Mouse (Mus musculus) layer of hippocampus, postnatal 10 days (tissue): ENCODE measurements around the gene Dync1i1. TPM values are rescaled to one million over a fixed set of nuclear protein-coding genes. Genes with fewer than 3 reads are reported as not detected.

Experiments
- DNase-seq, 2 experiments: peaks; one replicate each; pipeline ENCODE4 v3.0.0; 2021; ENCODE audit warnings: low spot score in 2 of 2
- total RNA-seq, 2 experiments: library from RNA; stranded (reverse); gene quantifications; 2 replicates each; pipeline ENCODE4 v1.2.3; 2021

Gene Dync1i1
- total RNA-seq, 2 experiments from 2014 or later: 140 to 152 TPM

- no peak for DNase-seq
These were observed 321.4 kb downstream of the Dync1i1 start for GRCm38 (mm10) chr6:6046729-6047424.

DNA sequence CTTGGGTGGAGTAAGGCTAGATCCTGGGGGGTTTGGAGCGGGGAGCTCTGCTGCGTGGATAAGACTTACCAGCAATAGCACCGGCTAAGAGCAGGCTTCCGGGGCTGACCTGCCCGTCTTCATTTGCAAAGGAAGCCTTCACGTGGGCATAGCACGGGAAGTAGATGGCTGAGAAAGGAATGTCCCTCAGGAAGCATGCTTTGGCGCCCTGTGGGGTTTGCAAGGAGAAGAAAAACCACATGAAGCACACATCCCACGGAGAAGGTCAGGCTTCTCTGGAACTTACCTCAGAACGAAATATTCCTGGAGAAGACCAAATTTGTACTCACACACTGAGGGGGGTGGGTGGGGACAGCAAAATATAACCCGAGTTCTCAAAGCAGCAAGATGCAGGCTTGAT, 327.3 kb downstream of the Dync1i1 start:
- DNase-seq: no peak

GRCm38 (mm10) chr6:6053946-6054345, 328.5 kb downstream of the Dync1i1 start:
- no peak for DNase-seq

DNA sequence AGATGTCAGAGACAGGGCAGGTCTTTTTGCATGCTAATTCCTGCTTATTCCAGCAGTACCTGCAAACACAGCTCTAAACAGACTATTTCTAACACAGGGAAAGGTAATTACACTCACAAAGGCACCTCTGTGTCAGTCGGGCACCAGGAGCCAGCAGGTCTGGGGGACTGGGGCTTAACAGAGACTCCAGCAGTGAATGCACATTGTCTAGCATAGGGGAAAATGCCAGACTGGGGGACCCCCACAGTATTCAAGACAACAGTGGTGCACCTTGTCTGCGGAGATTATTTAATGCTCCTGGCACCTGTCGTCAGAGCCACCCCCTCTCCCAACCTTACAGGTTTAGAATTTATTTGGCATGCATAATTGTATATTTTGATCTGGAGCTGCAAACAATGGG, 333.1 kb downstream of the Dync1i1 start:
- DNase-seq: no peak

DNA sequence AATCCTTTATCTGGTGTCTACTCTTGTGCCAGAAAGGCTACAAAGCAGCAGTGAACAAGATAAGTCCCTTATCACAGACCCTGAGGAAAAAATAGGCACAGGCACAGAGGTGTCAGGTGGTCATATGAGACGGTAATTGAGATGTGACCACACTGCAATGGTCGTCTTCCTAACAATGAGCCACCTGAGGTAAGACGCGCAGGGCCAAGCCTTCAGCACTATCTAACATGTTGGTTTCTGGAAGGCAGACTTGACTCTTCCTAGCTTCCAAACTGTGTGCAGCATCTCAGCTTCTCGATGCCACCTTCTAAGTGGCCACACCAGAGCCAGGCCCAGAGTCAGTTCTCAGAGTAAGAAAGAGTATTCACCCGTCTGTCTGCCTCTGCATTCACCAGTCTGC, 341.8 kb downstream of the Dync1i1 start:
- no peak for DNase-seq

GRCm38 (mm10) chr6:6070015-6070414, 344.6 kb downstream of the Dync1i1 start:
- no peak for DNase-seq

DNA sequence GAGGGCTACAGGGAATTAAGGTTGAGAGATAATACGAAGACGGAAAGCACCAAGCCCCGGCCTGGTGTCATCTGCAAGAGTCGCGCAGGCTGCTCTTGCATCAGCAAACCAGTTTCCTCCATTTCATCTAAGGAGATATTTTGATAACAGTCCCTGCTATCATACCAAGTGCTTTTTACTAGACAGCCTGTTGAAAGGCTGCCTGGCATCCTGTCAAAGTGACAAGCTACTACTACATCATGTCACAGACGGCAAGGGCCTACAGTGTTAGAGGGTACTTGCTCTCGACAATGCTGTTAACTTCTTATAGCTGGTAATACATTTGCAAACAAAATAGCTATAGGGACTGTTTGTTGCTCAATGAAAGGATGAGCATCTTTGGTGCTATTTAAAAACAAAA, 345.6 kb downstream of the Dync1i1 start:
- DNase-seq: no peak

- no peak for DNase-seq
These were observed 350.6 kb downstream of the Dync1i1 start for GRCm38 (mm10) chr6:6075940-6076447.

- DNase-seq: no peak
These were observed 351.8 kb downstream of the Dync1i1 start for GRCm38 (mm10) chr6:6077234-6077633.

Other genes with a start within 250 kb of the Dync1i1 start
- 10 to 100 TPM in 1 of 2 experiments, 1 to 10 TPM in 1; 7.5 to 13.8 TPM for gene Pdk4, start 229.3 kb upstream of the Dync1i1 start, total RNA-seq